Mouse (Mus musculus) midbrain, postnatal 0 days (tissue): ENCODE measurements at regions not wholly inside any gene's neighbourhood (a gene's known extent, or its start where the extent isn't known, plus 50 kb on each side); places are given as distances from the start of the nearest gene placed in this dataset.
A peak's percentile ranks its signal among the peaks of the same experiment; 100 is the strongest.

Experiments
- ATAC-seq: fragments of 200-750 bp; cut with Nextera tagmentation; 2 replicates; pipeline ENCODE4 v1.8.0; 2017; ENCODE audit warnings: moderate number of reproducible peaks, mild to moderate bottlenecking, moderate TSS enrichment, moderate library complexity; ENCODE audit not compliant: low FRiP score
- DNase-seq: peaks from one replicate; pipeline ENCODE4 v3.0.0-alpha.2; 2015; ENCODE audit warnings: low spot score
- H3K27ac ChIP-seq: fragments of 300-500 bp; sonication (generic); 2 replicates; pipeline ENCODE4 v1.5.1; 2014; ENCODE audit warnings: low read depth, mild to moderate bottlenecking, low read length, mixed read lengths
- H3K27me3 ChIP-seq: fragments of 300-500 bp; sonication (generic); 2 replicates; pipeline ENCODE4 v1.6.1; 2014; ENCODE audit warnings: low read length, control low read depth, mixed read lengths; ENCODE audit not compliant: insufficient read depth
- H3K36me3 ChIP-seq: fragments of 300-500 bp; sonication (generic); 2 replicates; pipeline ENCODE4 v1.6.1; 2014; ENCODE audit warnings: low read length, control low read depth, mixed read lengths; ENCODE audit not compliant: insufficient read depth
- H3K4me1 ChIP-seq: fragments of 300-500 bp; sonication (generic); 2 replicates; pipeline ENCODE4 v1.6.1; 2014; ENCODE audit warnings: mild to moderate bottlenecking, control low read depth, antibody characterized with exemption, low read length, mixed read lengths; ENCODE audit not compliant: insufficient read depth
- H3K4me2 ChIP-seq: fragments of 300-500 bp; sonication (generic); 2 replicates; pipeline ENCODE4 v1.6.1; 2014; ENCODE audit warnings: low read depth, mild to moderate bottlenecking, low read length, mixed read lengths; ENCODE audit not compliant: poor library complexity, severe bottlenecking
- H3K4me3 ChIP-seq: fragments of 300-500 bp; sonication (generic); 2 replicates; pipeline ENCODE4 v1.5.1; 2014; ENCODE audit warnings: low read depth, mild to moderate bottlenecking, low read length, moderate library complexity
- H3K9ac ChIP-seq: fragments of 300-500 bp; sonication (generic); replicated peaks from 2 replicates; pipeline ENCODE4 v1.6.1; 2014; ENCODE audit warnings: mild to moderate bottlenecking, low read length, moderate library complexity, mixed read lengths; ENCODE audit not compliant: poor library complexity, severe bottlenecking
- H3K9me3 ChIP-seq: fragments of 300-500 bp; sonication (generic); 2 replicates; pipeline ENCODE4 v1.6.1; 2016; ENCODE audit warnings: low read length, control low read depth
- CTCF ChIP-seq: IDR thresholded peaks from 2 replicates; pipeline ENCODE4 v1.5.1; 2016; ENCODE audit warnings: antibody characterized with exemption, mild to moderate bottlenecking
- whole genome bisulfite sequencing: fragments of 180-500 bp; shearing (Covaris S2); extraction: QIAGEN DNeasy Blood & Tissue Kit; methylation state at CpG from one replicate; pipeline ENCODE4 v1.1.7; 2014; 5-methylcytosine and 5-hydroxymethylcytosine counted together

DNA sequence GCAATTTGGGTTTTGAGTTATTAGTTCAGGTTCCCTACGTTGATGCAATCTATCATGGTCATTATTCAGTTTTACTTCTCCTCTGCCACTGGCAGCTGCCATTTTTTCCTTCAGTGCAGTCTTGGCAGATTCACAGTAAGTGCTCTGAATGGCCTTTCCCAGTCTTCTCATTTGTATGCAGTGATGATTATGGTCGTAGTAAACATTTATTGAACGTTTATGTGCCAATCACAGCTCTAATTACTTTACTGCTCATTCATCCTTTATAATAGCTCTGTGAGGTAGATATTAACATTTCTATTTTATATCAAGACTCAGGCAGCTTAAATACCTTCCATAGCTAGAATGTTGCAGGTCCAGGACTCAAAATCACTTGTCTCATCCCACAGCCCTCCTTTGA, 793.6 kb downstream of the Edem1 start:
- no peak overlapping the region for H3K4me3 ChIP-seq
- 47% methylated on average over 3 of the region's 3 CpGs for WGBS
- no peak for TF ChIP-seq CTCF
- H3K27ac ChIP-seq = no peak overlapping the region
- ATAC-seq (no peak), DNase-seq (peak; percentile 5)
- no peaks in the 10 kb centered on the region for H3K36me3 ChIP-seq
- H3K4me1 ChIP-seq = no peaks in the 10 kb centered on the region
- H3K4me2 ChIP-seq = no peak overlapping the region
- no peaks in the 10 kb centered on the region for H3K27me3 ChIP-seq
- H3K9me3 ChIP-seq = no peaks in the 10 kb centered on the region
- H3K9ac ChIP-seq = no peak overlapping the region
